Mouse (Mus musculus): Measurements from ENCODE around the gene Hhat. TPM values are rescaled to one million over a fixed set of nuclear protein-coding genes. Genes with fewer than 3 reads are reported as not detected.

The Hhat gene
- polyA plus RNA-seq, 1 experiment from 2014 or later, result 1.5 TPM

DNA sequence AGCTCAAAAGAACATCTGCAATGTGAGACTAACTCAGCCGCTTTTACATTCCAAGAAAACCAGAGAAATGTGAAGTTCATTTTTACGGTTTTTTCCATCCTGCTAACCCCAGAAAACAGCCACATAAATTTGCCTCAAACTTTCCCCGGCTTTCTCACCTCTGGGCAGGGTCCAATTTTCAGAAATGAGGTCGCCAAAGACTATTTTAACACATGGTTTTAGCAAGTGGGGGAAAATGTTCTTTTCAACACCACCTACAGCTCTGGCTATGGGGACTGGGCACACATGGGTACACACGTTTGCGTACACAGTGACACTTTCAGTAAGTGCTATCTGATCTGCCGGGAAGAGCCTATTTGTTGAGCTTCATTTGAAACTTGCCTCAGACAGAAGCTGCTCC lies 40.5 kb downstream of the Hhat start:
- Histone ChIP-seq H3K4me3 (replicated peaks) (no peak overlapping the region), H3K4me2 (no peak overlapping the region), H3K36me3 (no peaks in the 10 kb centered on the region), H3K9ac (no peak overlapping the region), H3K9me3 (replicated peaks) (no peaks in the 10 kb centered on the region), H3K4me1 (replicated peaks) (no peaks in the 10 kb centered on the region), H3K27me3 (no peaks in the 10 kb centered on the region), H3K27ac (no peak overlapping the region)
- WGBS (ENCODE audit: insufficient replicate concordance), result 66% methylated on average over 7 of the region's 7 CpGs
- ATAC-seq (ENCODE audit: low read depth) (no peak), DNase-seq (no peak)

DNA sequence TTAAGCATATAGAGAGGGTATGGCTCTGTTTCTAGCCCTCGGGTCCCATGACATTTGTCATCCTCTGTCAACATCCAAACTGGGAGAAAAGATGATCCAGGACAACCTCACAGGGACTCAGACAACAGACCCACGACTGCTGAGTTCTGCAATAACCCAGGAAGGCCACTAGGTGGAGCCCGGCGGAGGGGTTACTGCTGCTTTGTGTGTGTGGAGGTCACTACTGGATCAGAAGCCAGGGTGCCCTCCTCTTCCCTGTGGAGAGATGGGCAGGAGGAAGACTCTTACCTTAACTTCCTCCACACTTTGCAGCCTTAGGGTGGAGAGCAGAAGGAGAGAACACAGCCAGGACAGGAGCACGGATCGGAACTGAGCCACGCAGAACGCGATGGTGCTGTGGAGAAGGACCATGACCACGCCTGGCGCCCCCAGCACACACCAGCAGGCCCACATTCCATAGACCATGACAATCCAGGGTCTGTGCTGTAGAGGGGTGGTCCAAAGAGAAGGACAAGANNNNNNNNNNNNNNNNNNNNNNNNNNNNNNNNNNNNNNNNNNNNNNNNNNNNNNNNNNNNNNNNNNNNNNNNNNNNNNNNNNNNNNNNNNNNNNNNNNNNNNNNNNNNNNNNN lies 43.9 kb downstream of the Hhat start:
- Histone ChIP-seq H3K27me3 (no peaks in the 10 kb centered on the region), H3K9ac (no peak overlapping the region), H3K4me2 (no peak overlapping the region), H3K9me3 (replicated peaks) (no peaks in the 10 kb centered on the region), H3K27ac (no peak overlapping the region), H3K4me1 (replicated peaks) (no peaks in the 10 kb centered on the region), H3K36me3 (no peaks in the 10 kb centered on the region), H3K4me3 (replicated peaks) (no peak overlapping the region)
- DNase-seq (peak; percentile 26), ATAC-seq (ENCODE audit: low read depth) (no peak)
- 49% methylated on average over 11 of the region's 11 CpGs for WGBS (ENCODE audit: insufficient replicate concordance)

DNA sequence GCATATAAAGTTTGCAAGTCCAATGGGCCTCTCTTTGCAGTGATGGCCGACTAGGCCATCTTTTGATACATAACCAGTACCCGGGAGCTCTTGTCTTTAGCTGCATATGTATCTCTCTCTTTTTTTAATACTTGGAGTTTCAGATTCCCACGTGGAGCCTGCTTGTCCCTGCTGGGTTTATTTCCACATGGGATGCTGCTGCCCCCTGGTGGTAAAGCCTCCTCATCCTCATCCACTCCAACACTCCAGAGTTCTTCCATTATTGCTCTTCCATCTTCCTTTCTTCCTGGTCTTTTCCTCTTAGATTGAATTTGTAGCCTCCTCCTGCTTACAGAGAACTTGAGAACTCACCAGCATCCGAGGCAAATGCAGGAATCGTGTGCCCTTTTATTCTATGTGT lies 48.9 kb downstream of the Hhat start:
- Histone ChIP-seq H3K4me3 (replicated peaks) (no peak overlapping the region), H3K27ac (no peak overlapping the region), H3K9me3 (replicated peaks) (no peaks in the 10 kb centered on the region), H3K4me1 (replicated peaks) (no peaks in the 10 kb centered on the region), H3K9ac (no peak overlapping the region), H3K27me3 (no peaks in the 10 kb centered on the region), H3K4me2 (no peak overlapping the region), H3K36me3 (no peaks in the 10 kb centered on the region)
- 22% methylated on average over 5 of the region's 5 CpGs for WGBS (ENCODE audit: insufficient replicate concordance)
- peak; percentile 11 for DNase-seq
- no peak for ATAC-seq (ENCODE audit: low read depth)

DNA sequence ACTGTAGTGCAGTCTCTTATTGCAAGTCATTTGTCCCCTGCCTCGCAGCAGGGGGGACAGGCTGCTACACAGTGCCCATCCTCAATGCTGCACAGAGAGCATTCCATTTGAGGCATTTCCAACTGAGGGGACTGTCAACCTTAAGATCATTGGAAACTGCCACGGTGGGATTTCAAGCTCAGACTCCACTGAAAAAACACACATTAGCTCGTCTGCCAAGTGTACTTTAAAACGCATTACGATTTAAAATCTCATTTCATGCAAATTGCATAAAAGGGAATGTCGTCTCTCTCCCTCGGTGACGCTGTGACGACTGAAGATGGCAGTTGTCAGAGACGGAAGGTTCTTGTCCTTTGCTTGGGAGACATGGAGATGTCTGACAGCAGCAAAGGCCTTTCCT lies 50.9 kb downstream of the Hhat start:
- WGBS (ENCODE audit: insufficient replicate concordance), result 71% methylated on average over 10 of the region's 10 CpGs
- Histone ChIP-seq H3K9me3 (replicated peaks) (no peaks in the 10 kb centered on the region), H3K36me3 (no peaks in the 10 kb centered on the region), H3K4me2 (no peak overlapping the region), H3K4me3 (replicated peaks) (no peak overlapping the region), H3K27me3 (no peaks in the 10 kb centered on the region), H3K27ac (no peak overlapping the region), H3K9ac (no peak overlapping the region), H3K4me1 (replicated peaks) (no peaks in the 10 kb centered on the region)
- DNase-seq, result no peak
- ATAC-seq (ENCODE audit: low read depth), result no peak

DNA sequence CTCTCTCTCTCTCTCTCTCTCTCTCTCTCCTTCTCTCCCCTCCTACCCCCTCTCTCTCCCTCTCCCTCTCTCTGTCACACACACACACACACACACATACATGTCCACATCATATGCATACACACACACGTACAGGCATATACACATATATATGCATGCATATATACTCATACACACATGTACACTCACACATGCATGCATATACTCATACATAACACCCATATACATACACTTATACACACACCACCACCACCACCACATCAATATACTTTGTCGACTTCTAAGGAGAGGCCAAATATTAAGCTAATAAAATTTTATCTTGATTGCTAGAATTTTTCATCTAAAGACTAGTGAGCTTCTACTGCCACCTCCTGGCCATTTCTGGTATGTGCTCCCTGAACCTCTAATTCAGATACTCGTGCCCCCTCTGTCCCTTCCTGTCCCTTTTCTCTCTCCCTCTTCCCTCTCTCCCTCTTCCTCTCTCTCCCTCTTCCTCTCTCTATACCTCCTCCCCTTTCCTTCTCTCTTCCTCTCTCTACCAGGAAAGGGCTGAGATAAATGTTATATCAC lies 59.2 kb downstream of the Hhat start:
- H3K4me3 ChIP-seq (replicated peaks), result no peak overlapping the region
- no peaks in the 10 kb centered on the region for H3K4me1 ChIP-seq (replicated peaks)
- no peaks in the 10 kb centered on the region for H3K36me3 ChIP-seq
- no peak overlapping the region for H3K27ac ChIP-seq
- 24% methylated on average over 3 of the region's 3 CpGs for WGBS (ENCODE audit: insufficient replicate concordance)
- ATAC-seq (ENCODE audit: low read depth), result no peak
- H3K9me3 ChIP-seq (replicated peaks), result no peaks in the 10 kb centered on the region
- DNase-seq, result no peak
- no peaks in the 10 kb centered on the region for H3K27me3 ChIP-seq
- H3K9ac ChIP-seq, result no peak overlapping the region
- no peak overlapping the region for H3K4me2 ChIP-seq

DNA sequence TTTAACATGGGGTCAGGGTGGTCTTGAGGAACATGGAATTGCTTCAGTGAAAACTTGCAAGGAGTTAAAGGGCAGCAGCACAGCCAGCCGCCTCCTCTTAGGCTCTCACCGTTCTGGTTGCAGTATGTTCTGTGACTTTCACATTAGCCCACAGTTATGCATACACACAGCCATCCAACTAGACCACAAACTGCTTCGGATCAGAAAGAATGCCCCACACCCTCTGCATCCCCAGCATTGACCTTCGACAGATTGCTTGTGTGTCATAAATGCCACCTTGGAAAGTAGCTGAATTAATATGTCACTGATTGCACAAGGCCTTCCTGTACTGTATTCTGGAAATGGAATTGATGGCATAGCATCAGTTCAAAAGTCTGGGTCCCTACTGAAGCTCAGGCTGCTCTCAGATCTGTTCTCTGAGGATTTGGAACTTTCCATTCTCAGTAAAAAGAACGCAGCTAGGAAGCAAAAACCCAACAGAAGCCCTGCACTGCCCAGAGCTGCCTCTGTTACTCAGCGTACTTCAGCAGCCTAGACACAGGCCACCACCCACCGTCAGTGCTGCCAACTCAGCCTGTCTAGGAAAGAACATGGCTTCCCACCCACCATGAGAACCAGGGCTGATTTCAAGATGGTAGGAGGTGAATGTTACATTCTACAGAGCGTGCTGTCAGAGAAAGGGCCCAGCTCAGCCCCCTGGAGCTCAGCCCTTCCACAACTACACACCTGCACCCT lies 70.5 kb downstream of the Hhat start:
- Histone ChIP-seq H3K9me3 (replicated peaks) (no peaks in the 10 kb centered on the region), H3K4me2 (no peak overlapping the region), H3K4me1 (replicated peaks) (no peaks in the 10 kb centered on the region), H3K36me3 (no peaks in the 10 kb centered on the region), H3K9ac (no peak overlapping the region), H3K4me3 (replicated peaks) (no peak overlapping the region), H3K27ac (no peak overlapping the region), H3K27me3 (no peaks in the 10 kb centered on the region)
- no peak for DNase-seq
- WGBS (ENCODE audit: insufficient replicate concordance), result 68% methylated on average over 8 of the region's 8 CpGs
- no peak for ATAC-seq (ENCODE audit: low read depth)

DNA sequence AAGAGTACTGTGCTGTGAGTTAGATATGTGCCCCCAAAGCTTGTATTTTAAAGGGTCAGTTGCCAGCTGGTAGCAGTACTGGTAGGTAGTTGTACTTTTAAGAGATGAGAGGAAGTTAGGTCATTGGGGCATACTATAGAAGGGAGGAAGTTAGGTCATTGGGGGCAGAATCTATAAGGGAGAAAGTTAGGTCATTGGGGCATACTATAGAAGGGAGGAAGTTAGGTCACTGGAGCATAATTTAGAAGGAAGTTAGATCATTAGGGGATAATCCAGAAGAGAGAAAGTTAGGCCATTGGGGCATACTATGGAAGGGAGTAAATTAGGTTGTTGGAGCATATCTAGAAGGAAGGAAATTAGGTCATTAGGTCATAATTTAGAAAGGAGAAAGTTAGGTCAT lies 71.9 kb downstream of the Hhat start:
- DNase-seq (no peak), ATAC-seq (ENCODE audit: low read depth) (no peak)
- no peak overlapping the region for H3K9ac ChIP-seq
- no peaks in the 10 kb centered on the region for H3K27me3 ChIP-seq
- no peaks in the 10 kb centered on the region for H3K4me1 ChIP-seq (replicated peaks)
- no peak overlapping the region for H3K27ac ChIP-seq
- H3K4me2 ChIP-seq, result no peak overlapping the region
- H3K36me3 ChIP-seq, result no peaks in the 10 kb centered on the region
- H3K4me3 ChIP-seq (replicated peaks), result no peak overlapping the region
- no peaks in the 10 kb centered on the region for H3K9me3 ChIP-seq (replicated peaks)

DNA sequence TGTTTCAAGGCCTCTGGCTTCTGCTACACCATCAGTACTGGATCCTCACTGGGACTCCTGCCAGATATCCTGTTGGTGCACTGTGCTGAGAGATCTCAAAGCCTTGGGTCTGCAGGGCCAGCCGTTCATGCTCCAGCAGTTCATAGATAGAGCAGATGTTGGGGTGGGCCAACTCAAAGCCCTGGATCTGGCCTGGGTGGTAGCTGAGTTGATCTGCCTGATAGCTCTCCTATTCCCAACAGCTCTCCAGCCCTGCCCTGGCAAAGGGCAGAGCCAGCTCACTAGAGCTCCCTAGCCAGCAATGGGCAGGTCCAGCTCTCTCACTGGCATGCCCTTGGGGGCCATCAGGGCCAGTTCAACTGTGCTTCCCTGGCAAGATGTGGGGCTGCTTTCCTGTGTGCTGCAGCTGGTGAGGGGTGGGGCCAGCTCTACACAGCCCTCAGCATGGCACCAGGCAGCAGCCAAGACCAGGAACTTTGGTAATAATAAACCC lies 74.6 kb downstream of the Hhat start:
- Histone ChIP-seq H3K27ac (no peak overlapping the region), H3K9me3 (replicated peaks) (no peaks in the 10 kb centered on the region), H3K4me2 (no peak overlapping the region), H3K9ac (no peak overlapping the region), H3K4me3 (replicated peaks) (no peak overlapping the region), H3K27me3 (no peaks in the 10 kb centered on the region), H3K4me1 (replicated peaks) (no peaks in the 10 kb centered on the region), H3K36me3 (no peaks in the 10 kb centered on the region)
- ATAC-seq (ENCODE audit: low read depth) (no peak), DNase-seq (no peak)
- WGBS (ENCODE audit: insufficient replicate concordance), result 55% methylated on average over 1 of the region's 1 CpGs

DNA sequence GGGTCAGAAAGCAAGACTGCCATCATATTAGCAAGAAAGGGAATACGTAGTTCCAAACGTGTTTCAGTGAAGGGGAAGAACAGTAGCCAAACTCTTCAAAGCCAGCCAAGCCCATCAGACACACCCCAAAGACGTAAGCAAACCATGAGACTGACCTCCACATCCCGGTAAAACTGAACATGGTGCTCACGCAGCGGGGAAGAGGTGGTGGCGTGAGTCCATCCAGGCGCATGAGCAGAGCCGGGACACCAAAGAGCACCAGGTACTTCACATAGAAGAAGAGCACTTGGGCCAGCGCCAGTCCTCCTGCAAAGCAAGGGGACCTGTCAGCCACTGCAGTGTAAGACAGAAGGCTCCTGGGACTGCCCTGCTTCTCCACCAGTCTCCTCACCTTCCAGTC lies 77.4 kb downstream of the Hhat start:
- H3K27ac ChIP-seq, result no peak overlapping the region
- no peak overlapping the region for H3K4me3 ChIP-seq (replicated peaks)
- H3K9me3 ChIP-seq (replicated peaks), result no peaks in the 10 kb centered on the region
- no peak overlapping the region for H3K9ac ChIP-seq
- ATAC-seq (ENCODE audit: low read depth) (no peak), DNase-seq (no peak)
- 75% methylated on average over 10 of the region's 10 CpGs for WGBS (ENCODE audit: insufficient replicate concordance)
- no peaks in the 10 kb centered on the region for H3K27me3 ChIP-seq
- H3K4me1 ChIP-seq (replicated peaks), result no peaks in the 10 kb centered on the region
- H3K36me3 ChIP-seq, result no peaks in the 10 kb centered on the region
- no peak overlapping the region for H3K4me2 ChIP-seq

DNA sequence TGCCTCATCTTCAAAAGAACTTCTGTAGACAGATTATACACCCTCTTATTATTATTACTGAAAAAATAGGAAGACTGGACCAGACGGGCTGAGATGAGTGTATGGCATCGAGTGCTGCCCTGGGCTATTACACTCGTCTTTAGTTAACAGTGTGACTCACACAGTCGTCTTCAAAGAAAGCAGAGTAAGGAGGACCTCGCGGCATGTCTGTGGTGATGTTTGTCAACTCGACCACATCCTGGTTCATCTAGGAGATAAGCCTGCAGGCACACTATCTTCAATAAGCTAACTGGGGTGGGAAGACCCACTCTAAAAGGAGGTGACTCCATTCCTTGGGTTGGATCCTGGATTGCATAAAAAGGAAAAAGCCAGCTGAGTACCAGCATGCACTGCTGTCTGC lies 78.0 kb downstream of the Hhat start:
- no peak overlapping the region for H3K27ac ChIP-seq
- H3K9me3 ChIP-seq (replicated peaks), result no peaks in the 10 kb centered on the region
- no peak overlapping the region for H3K4me2 ChIP-seq
- H3K4me3 ChIP-seq (replicated peaks), result no peak overlapping the region
- no peaks in the 10 kb centered on the region for H3K27me3 ChIP-seq
- H3K36me3 ChIP-seq, result no peaks in the 10 kb centered on the region
- DNase-seq (no peak), ATAC-seq (ENCODE audit: low read depth) (no peak)
- WGBS (ENCODE audit: insufficient replicate concordance), result 16% methylated on average over 7 of the region's 7 CpGs
- no peaks in the 10 kb centered on the region for H3K4me1 ChIP-seq (replicated peaks)
- H3K9ac ChIP-seq, result no peak overlapping the region

DNA sequence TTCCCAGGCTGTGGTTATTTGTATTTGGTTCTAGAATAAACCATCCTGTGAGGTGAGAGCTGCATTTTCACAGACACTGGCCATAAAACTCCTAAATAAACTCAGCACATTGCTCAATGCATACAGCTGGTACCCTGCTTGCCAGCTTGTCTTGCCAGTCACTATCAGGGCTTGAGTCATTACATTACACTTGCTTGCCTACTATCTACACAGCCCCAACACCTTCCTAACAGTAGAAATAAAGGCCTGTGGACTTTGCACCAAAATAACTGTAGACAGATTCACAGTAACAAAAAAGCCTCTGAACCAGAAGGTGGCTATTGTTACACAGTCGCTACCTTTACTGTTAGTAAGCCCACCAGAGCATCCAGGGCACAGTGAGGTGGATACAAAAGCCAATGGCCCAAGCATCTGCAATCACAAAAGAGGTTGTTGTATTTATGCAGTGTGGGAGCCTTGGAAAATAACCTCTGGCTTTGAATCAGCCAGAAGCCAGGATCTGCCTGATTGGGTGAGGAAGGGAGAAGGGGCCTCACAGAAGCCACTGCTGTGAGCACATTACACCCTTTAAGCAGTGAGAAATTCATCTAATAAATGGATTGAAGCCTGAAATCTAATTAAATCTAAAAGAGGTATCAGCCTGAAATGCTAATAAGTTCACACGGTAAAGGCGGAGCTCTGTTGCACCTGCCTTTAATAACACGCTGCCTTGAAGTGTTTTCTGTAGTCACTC lies 88.6 kb downstream of the Hhat start:
- WGBS (ENCODE audit: insufficient replicate concordance), result 74% methylated on average over 4 of the region's 4 CpGs
- ATAC-seq (ENCODE audit: low read depth), result no peak

More for the DNA sequence above, 88.6 kb downstream of the Hhat start:
- no peaks in the 10 kb centered on the region for H3K36me3 ChIP-seq
- H3K27ac ChIP-seq, result no peak overlapping the region
- no peak overlapping the region for H3K9ac ChIP-seq
- no peak overlapping the region for H3K4me3 ChIP-seq (replicated peaks)
- no peaks in the 10 kb centered on the region for H3K27me3 ChIP-seq
- DNase-seq, result no peak
- H3K4me2 ChIP-seq, result no peak overlapping the region
- H3K9me3 ChIP-seq (replicated peaks), result no peaks in the 10 kb centered on the region
- no peaks in the 10 kb centered on the region for H3K4me1 ChIP-seq (replicated peaks)
